Mouse (Mus musculus) bone marrow macrophage, adult 2 months (primary cell): ENCODE measurements at regions not wholly inside any gene's neighbourhood (a gene's known extent, or its start where the extent isn't known, plus 50 kb on each side); places are given as distances from the start of the nearest gene placed in this dataset.

Source experiments
- CTCF ChIP-seq: IDR thresholded peaks from 2 replicates; pipeline ENCODE4 v1.5.1; 2012; ENCODE audit warnings: low read depth, mild to moderate bottlenecking, low read length, moderate library complexity
- POLR2A ChIP-seq: IDR thresholded peaks from 2 replicates; pipeline ENCODE4 v1.6.1; 2012; ENCODE audit warnings: mild to moderate bottlenecking, low read depth, low read length, borderline replicate concordance

GRCm38 (mm10) chr9:31719309-31719708, 194.0 kb downstream of the Barx2 start:
- TF ChIP-seq CTCF (no peak), POLR2A (no peak)
